Mouse (Mus musculus) lung, postnatal 0 days (tissue): Measurements from ENCODE around the gene Shmt2.

ENCODE experiments used
- CTCF ChIP-seq: IDR thresholded peaks from 2 replicates; pipeline ENCODE4 v1.5.1; 2016; ENCODE audit warnings: antibody characterized with exemption, mild to moderate bottlenecking
- EP300 ChIP-seq: IDR thresholded peaks from 2 replicates; pipeline ENCODE4 v1.6.1; 2016; ENCODE audit warnings: antibody characterized with exemption, mild to moderate bottlenecking, control low read depth

DNA sequence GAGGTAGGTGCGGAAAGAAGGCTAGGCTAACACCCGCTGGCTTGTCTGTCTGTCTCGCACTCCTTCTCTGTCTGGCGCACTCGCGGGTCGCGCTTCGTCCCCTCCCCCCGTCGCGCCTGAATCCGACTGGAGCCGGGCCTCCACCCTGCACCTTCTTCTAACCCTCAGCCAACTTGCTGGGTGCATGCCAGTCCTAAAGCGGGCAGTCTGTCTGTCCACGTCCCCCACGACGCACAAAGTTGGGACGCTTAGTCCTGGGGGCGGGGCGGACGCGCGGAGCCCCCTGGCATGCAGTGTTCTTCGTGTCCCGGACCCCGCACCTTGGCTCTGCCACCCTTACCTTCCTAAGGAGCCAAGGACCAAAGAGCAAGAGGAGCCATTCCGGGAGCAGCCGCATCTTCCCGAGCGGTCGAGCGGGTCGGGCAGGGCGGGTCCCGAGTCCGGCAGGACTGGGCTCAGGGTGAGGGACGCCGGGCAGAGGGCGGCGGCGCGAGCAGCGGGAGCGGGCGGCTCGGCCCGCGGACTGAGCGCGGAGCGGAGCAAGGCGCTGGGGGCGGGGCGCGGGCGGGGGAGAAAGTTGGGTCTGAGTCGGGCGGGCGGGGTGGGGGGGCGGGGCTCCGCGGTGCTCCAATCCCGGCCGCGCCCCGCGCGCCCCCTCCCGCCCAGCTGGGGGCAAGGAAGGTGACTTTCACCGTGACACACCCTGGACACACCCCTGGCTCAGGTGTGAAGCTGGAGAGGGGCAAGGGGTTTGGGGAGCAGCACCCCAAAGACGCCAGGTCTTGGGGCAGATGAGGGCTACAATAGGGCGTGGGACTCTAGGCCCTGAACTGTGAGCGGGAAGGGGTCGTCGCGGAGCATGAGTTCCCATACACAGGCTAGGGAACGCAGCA, 12.0 kb upstream of the Shmt2 start, which contains the start of gene Nxph4:
- TF ChIP-seq CTCF (no peak), EP300 (no peak)
